Mouse (Mus musculus) cerebellum, adult 2 months (tissue): ENCODE results near the gene Ebf1.

Experiments
- CTCF ChIP-seq: fragments of 200-500 bp; IDR thresholded peaks from 2 replicates; pipeline ENCODE4 v1.5.1; 2011; ENCODE audit warnings: low read depth, mild to moderate bottlenecking, control low read depth, low read length, moderate library complexity, borderline replicate concordance; ENCODE audit not compliant: insufficient read depth
- POLR2A ChIP-seq: fragments of 200-500 bp; IDR thresholded peaks from 2 replicates; pipeline ENCODE4 v1.6.1; 2011; ENCODE audit warnings: low read length, control low read depth, borderline replicate concordance; ENCODE audit not compliant: insufficient read depth

GRCm38 (mm10) chr11:44746731-44747130 is 129.6 kb downstream of the Ebf1 start:
- no peak for TF ChIP-seq CTCF
- no peak for TF ChIP-seq POLR2A
